Mouse (Mus musculus): ENCODE results near the gene Emc9. TPM values are rescaled to one million over a fixed set of nuclear protein-coding genes. Genes with fewer than 3 reads are reported as not detected.

Emc9 gene
- polyA plus RNA-seq, 1 experiment from 2014 or later: 10.0 TPM

- no peaks in the 10 kb centered on the region for H3K9me3 ChIP-seq
- peaks cover 94% of the 10 kb centered on the region for H3K36me3 ChIP-seq
- DNase-seq (ENCODE audit: low spot score): no peak
- H3K27ac ChIP-seq: no peak overlapping the region
- no peak overlapping the region for H3K4me3 ChIP-seq
- WGBS: 95% methylated on average over 11 of the region's 11 CpGs
- peaks cover 16% of the 10 kb centered on the region for H3K4me1 ChIP-seq (replicated peaks)
- no peaks in the 10 kb centered on the region for H3K27me3 ChIP-seq (ENCODE audit: insufficient read depth, poor library complexity, severe bottlenecking)
Observed at GRCm38 (mm10) chr14:55604823-55605222, 19.7 kb upstream of the Emc9 start.

GRCm38 (mm10) chr14:55603633-55604576, 18.8 kb upstream of the Emc9 start:
- H3K36me3 ChIP-seq: peaks cover 94% of the 10 kb centered on the region
- WGBS: 21% methylated on average over 19 of the region's 19 CpGs
- peaks cover 16% of the 10 kb centered on the region for H3K4me1 ChIP-seq (replicated peaks)
- H3K27me3 ChIP-seq (ENCODE audit: insufficient read depth, poor library complexity, severe bottlenecking): no peaks in the 10 kb centered on the region
- peak; percentile 84 for DNase-seq (ENCODE audit: low spot score)
- peak overlapping the region; percentile 77 for H3K27ac ChIP-seq
- H3K9me3 ChIP-seq: no peaks in the 10 kb centered on the region
- peak overlapping the region; percentile 43 for H3K4me3 ChIP-seq

- WGBS: 88% methylated on average over 7 of the region's 7 CpGs
- Histone ChIP-seq H3K9me3 (no peaks in the 10 kb centered on the region), H3K36me3 (peaks cover 94% of the 10 kb centered on the region), H3K4me1 (replicated peaks) (peaks cover 16% of the 10 kb centered on the region), H3K4me3 (peak within 1 kb of the TSS; percentile 43), H3K27me3 (ENCODE audit: insufficient read depth, poor library complexity, severe bottlenecking) (no peaks in the 10 kb centered on the region), H3K27ac (peak within 1 kb of the TSS; percentile 77)
- no peak for DNase-seq (ENCODE audit: low spot score)
Observed at GRCm38 (mm10) chr14:55603271-55603632, 18.1 kb upstream of the Emc9 start, which contains the start of gene Irf9. TSS of gene Irf9 (plus strand) at chr14:55603571.

GRCm38 (mm10) chr14:55598521-55599390, 13.7 kb upstream of the Emc9 start:
- H3K9me3 ChIP-seq: no peaks in the 10 kb centered on the region
- no peaks in the 10 kb centered on the region for H3K27me3 ChIP-seq (ENCODE audit: insufficient read depth, poor library complexity, severe bottlenecking)
- 93% methylated on average over 21 of the region's 21 CpGs for WGBS
- peaks cover 99% of the 10 kb centered on the region for H3K36me3 ChIP-seq
- H3K4me1 ChIP-seq (replicated peaks): peaks cover 7% of the 10 kb centered on the region
- H3K4me3 ChIP-seq: no peak overlapping the region
- DNase-seq (ENCODE audit: low spot score): no peak
- H3K27ac ChIP-seq: no peak overlapping the region

- no peak for DNase-seq (ENCODE audit: low spot score)
- Histone ChIP-seq H3K9me3 (no peaks in the 10 kb centered on the region), H3K4me1 (replicated peaks) (peaks cover 23% of the 10 kb centered on the region), H3K36me3 (peaks cover 76% of the 10 kb centered on the region), H3K27me3 (ENCODE audit: insufficient read depth, poor library complexity, severe bottlenecking) (no peaks in the 10 kb centered on the region), H3K4me3 (no peak overlapping the region), H3K27ac (no peak overlapping the region)
- 80% methylated on average over 13 of the region's 13 CpGs for WGBS
Observed at GRCm38 (mm10) chr14:55596036-55596690, 11.1 kb upstream of the Emc9 start.

- Histone ChIP-seq H3K27me3 (ENCODE audit: insufficient read depth, poor library complexity, severe bottlenecking) (no peaks in the 10 kb centered on the region), H3K4me3 (peak overlapping the region; percentile 86), H3K4me1 (replicated peaks) (peaks cover 33% of the 10 kb centered on the region), H3K9me3 (no peaks in the 10 kb centered on the region), H3K27ac (peak overlapping the region; percentile 94), H3K36me3 (peaks cover 58% of the 10 kb centered on the region)
- no peak for DNase-seq (ENCODE audit: low spot score)
- 12% methylated on average over 16 of the region's 16 CpGs for WGBS
Observed at GRCm38 (mm10) chr14:55592226-55592625, 7.1 kb upstream of the Emc9 start.

- Histone ChIP-seq H3K36me3 (peaks cover 54% of the 10 kb centered on the region), H3K4me3 (peak within 1 kb of the TSS; percentile 86)
- WGBS: under 1% methylated on average over 33 of the region's 33 CpGs
Observed at GRCm38 (mm10) chr14:55591331-55591891, 6.3 kb upstream of the Emc9 start, which contains the start of gene Rnf31. TSS of gene Rnf31 (plus strand) at chr14:55591708.

GRCm38 (mm10) chr14:55590748-55591330, 5.7 kb upstream of the Emc9 start, which contains the start of gene Psme2:
TSS of gene Psme2 (minus strand) at chr14:55591113.
- Histone ChIP-seq H3K36me3 (peaks cover 49% of the 10 kb centered on the region), H3K27me3 (ENCODE audit: insufficient read depth, poor library complexity, severe bottlenecking) (no peaks in the 10 kb centered on the region), H3K4me3 (peak within 1 kb of the TSS; percentile 86), H3K9me3 (no peaks in the 10 kb centered on the region), H3K27ac (peak within 1 kb of the TSS; percentile 94), H3K4me1 (replicated peaks) (peaks cover 33% of the 10 kb centered on the region)
- DNase-seq (ENCODE audit: low spot score): peak; percentile 93
- WGBS: 1% methylated on average over 22 of the region's 22 CpGs

More at GRCm38 (mm10) chr14:55591331-55591891, 6.3 kb upstream of the Emc9 start, which contains the start of gene Rnf31:
- H3K9me3 ChIP-seq: no peaks in the 10 kb centered on the region
- peak; percentile 91 for DNase-seq (ENCODE audit: low spot score)
- peaks cover 33% of the 10 kb centered on the region for H3K4me1 ChIP-seq (replicated peaks)
- peak within 1 kb of the TSS; percentile 94 for H3K27ac ChIP-seq
- no peaks in the 10 kb centered on the region for H3K27me3 ChIP-seq (ENCODE audit: insufficient read depth, poor library complexity, severe bottlenecking)

GRCm38 (mm10) chr14:55589771-55590448, 4.8 kb upstream of the Emc9 start:
- Histone ChIP-seq H3K9me3 (no peaks in the 10 kb centered on the region), H3K27ac (peak overlapping the region; percentile 94), H3K4me1 (replicated peaks) (peaks cover 41% of the 10 kb centered on the region), H3K4me3 (peak overlapping the region; percentile 86), H3K27me3 (ENCODE audit: insufficient read depth, poor library complexity, severe bottlenecking) (no peaks in the 10 kb centered on the region), H3K36me3 (peaks cover 39% of the 10 kb centered on the region)
- 89% methylated on average over 11 of the region's 11 CpGs for whole genome bisulfite sequencing
- DNase-seq (ENCODE audit: low spot score): no peak

- Histone ChIP-seq H3K4me1 (replicated peaks) (peaks cover 47% of the 10 kb centered on the region), H3K4me3 (no peak overlapping the region), H3K36me3 (peaks cover 33% of the 10 kb centered on the region), H3K27me3 (ENCODE audit: insufficient read depth, poor library complexity, severe bottlenecking) (no peaks in the 10 kb centered on the region; the same call in 1 of the 2 replicates), H3K9me3 (no peaks in the 10 kb centered on the region), H3K27ac (no peak overlapping the region)
- DNase-seq (ENCODE audit: low spot score): no peak
- WGBS: 95% methylated on average over 5 of the region's 5 CpGs
Observed at GRCm38 (mm10) chr14:55589271-55589670, 4.2 kb upstream of the Emc9 start.

- peaks cover 7% of the 10 kb centered on the region; the same call in 1 of the 2 replicates for H3K27me3 ChIP-seq (ENCODE audit: insufficient read depth, poor library complexity, severe bottlenecking)
- no peak for DNase-seq (ENCODE audit: low spot score)
Observed at GRCm38 (mm10) chr14:55586149-55586548, 1.0 kb upstream of the Emc9 start.

More at GRCm38 (mm10) chr14:55586149-55586548, 1.0 kb upstream of the Emc9 start:
- peaks cover 24% of the 10 kb centered on the region for H3K4me1 ChIP-seq (replicated peaks)
- 91% methylated on average over 2 of the region's 2 CpGs for WGBS
- no peaks in the 10 kb centered on the region for H3K9me3 ChIP-seq
- H3K27ac ChIP-seq: no peak overlapping the region
- H3K4me3 ChIP-seq: no peak overlapping the region
- peaks cover 36% of the 10 kb centered on the region for H3K36me3 ChIP-seq
